Mouse (Mus musculus): Measurements from ENCODE around the gene Abl1. TPM values are rescaled to one million over a fixed set of nuclear protein-coding genes. Genes with fewer than 3 reads are reported as not detected.
A peak's percentile ranks its signal among the peaks of the same experiment; 100 is the strongest.

Abl1 gene
- total RNA-seq, 2 experiments from 2014 or later: 39.2 to 51.8 TPM

- DNase-seq: no peak
Measured at GRCm38 (mm10) chr2:31745741-31746243, 57.6 kb downstream of the Abl1 start.

- DNase-seq: no peak
Measured at GRCm38 (mm10) chr2:31746835-31747234, 58.7 kb downstream of the Abl1 start.

DNA sequence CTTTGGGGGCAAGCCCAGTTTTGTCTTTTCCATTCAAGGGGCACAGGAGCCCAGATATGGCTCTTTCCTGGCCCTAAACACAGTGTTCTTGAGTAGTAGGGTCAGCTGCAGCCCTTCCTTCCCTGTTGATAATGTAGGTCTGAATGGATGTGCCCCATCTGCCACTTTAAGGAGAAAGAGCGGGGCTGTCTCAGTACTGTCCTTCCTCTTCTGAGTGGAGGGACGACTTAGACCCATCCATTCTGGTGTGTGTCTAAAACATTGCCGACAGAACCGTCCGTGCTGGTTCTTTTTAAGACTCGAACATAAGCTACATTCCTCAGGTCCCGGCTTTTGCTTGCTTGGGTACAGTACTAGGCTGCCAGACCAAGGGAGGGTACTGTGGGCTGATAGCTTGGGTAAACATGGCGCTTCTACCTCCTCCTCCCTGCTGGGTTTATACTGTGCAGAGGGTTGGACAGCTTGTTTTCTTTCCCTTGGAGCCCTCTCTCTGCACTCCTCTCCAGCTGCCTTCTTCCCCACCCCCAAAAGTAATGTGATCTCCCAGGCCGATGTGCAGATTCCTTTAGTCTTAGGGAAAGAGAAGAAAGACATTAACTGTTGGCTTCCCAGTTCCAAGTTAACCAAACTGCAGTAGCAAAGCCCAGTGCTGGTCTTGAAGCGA lies 61.0 kb downstream of the Abl1 start:
- DNase-seq: peak; percentile 35

GRCm38 (mm10) chr2:31750133-31750532 lies 62.0 kb downstream of the Abl1 start:
- DNase-seq: no peak

DNA sequence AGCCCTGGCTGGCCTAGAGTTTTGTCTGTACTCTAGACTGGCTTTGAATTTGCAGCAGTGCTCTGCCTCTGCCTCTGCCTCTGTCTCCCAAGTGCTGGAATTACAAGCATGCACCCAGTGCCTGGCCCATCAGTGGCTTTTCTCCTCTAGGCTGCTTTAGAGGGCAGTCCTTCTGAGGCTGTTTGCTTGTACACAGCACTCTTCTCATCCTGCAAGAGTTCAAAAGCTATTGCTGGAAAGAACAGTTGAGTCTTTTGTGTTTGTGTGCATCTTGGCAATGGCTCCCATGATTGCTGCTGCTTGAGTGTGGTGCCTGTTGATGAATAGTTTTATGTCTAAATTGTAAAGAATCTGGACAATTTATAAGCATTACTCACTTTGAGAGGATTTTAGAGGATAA lies 69.3 kb downstream of the Abl1 start:
- no peak for DNase-seq

- DNase-seq: no peak
Measured at GRCm38 (mm10) chr2:31758966-31759365, 70.8 kb downstream of the Abl1 start.

- DNase-seq: peak; percentile 89
Measured at GRCm38 (mm10) chr2:31759751-31760460, 71.7 kb downstream of the Abl1 start.

DNA sequence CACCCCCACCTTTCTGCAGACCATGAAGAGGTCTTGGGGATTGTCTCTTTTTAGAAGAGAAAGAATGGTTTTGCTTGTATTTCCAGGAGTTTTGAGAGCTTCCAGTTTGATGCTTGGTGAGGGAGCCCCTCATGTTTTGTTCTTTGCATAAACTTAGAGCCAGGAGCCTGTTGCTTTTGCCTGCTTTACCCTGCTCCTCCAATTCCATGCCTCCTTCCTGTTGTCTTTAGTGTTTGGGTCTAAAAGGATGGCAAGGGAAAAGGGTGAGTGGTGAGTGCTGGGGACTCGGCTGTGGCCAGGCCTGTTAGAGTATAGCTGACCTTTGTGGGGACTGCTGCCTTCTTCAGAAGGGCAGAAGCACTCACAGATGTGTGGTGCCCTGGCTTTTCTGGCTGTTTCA lies 72.3 kb downstream of the Abl1 start:
- no peak for DNase-seq

DNA sequence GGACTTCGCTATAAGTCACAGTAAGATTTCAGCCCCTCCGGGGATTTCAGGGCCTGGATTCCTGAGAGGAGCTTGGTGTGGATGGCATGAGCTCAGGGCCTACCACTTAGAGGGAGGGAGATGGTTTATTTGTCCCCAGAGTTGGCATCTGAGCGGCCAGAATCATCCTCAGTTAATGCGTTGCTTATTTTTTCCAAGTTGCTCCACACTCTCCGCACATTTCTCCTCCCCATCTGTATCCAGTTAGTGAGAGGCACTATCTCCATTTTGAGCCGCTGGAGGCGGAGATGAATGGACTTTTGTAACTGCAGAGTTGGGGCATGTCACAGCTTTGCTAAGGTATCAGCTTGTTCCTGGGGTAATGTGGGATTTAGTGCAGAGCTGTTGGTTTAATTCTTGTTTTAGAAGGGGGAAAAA lies 72.9 kb downstream of the Abl1 start:
- no peak for DNase-seq

DNA sequence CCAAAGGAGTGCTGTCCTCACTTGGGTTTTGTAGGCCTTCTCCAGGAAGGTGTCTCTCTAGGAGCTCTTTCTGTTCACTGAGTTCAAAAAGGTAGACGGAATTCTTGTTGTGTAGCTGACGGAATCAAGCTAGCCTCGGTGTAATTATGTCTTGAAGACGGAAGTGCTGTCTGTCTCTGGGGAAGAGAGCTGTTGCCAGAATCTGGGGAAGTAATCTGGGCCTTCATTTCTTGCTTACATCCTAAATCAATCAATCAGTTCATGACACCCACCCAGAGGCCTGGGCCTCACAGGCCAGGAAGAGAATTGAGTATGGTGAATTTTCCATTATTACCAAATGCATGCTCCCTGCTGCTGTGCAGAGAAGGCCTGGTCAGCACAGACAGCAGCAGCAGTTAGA lies 73.4 kb downstream of the Abl1 start:
- DNase-seq: no peak

DNA sequence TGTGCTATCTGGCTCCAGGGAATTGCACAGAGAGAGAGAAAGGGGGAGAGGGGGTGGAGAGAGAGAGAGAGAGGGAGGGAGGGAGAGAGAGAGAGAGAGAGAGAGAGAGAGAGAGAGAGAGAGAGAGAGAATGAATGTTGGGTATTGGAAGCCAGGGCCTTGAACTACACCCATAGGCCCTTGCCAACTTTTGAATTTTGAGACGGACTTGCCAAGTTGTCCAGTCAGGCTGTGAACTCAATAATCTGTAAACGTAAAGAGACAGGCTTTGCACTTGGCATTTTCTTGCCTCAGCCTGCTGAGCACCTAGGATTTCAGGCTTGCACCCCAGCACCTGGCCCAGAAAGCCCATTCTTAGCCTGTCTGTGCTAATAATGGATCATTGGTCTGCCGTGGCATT lies 74.0 kb downstream of the Abl1 start:
- no peak for DNase-seq

- DNase-seq: no peak
Measured at GRCm38 (mm10) chr2:31762853-31763252, 74.7 kb downstream of the Abl1 start.

GRCm38 (mm10) chr2:31763271-31763670 lies 75.1 kb downstream of the Abl1 start:
- DNase-seq: no peak

- no peak for DNase-seq
Measured at GRCm38 (mm10) chr2:31767104-31767503, 78.9 kb downstream of the Abl1 start.

DNA sequence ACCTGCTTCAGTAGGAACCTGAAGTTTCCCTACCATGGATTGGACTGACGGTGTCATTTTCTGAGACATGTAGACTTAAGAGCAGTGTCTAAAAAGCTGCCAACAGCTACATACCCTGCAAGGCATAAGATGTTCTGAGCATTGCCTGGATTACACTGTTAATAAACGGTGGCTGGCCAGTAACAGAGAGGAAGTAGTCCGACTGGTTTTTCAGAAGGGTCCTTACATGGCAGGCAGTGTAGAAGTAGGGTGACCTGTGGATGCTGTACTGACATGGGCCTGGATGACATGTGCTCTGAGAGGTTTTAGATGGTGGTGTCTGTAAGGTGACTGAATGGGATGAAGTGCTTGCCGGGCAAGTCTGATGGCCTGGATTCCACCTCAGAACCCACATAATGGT lies 79.6 kb downstream of the Abl1 start:
- DNase-seq: no peak

DNA sequence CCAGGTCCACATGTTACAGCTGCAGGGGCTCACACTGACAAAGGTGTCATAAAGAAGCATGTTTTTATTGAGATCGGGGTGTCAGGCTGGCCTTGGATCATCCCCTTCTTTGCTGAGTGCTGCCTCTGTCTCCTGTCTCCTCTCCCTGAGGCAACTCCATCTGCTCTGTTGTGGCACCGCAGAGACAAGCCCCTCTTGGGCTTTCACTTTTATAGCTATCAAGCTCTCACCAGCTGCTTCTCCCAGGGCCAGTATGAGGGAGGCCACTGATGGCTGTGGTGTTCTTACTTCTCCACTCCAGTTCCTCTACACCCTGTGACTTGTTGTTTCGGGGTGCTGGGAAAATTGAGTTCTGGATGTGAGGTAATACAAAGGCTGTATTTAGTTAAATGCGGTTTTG lies 80.9 kb downstream of the Abl1 start:
- DNase-seq: no peak

GRCm38 (mm10) chr2:31769631-31770111 lies 81.5 kb downstream of the Abl1 start:
- peak; percentile 61 for DNase-seq

DNA sequence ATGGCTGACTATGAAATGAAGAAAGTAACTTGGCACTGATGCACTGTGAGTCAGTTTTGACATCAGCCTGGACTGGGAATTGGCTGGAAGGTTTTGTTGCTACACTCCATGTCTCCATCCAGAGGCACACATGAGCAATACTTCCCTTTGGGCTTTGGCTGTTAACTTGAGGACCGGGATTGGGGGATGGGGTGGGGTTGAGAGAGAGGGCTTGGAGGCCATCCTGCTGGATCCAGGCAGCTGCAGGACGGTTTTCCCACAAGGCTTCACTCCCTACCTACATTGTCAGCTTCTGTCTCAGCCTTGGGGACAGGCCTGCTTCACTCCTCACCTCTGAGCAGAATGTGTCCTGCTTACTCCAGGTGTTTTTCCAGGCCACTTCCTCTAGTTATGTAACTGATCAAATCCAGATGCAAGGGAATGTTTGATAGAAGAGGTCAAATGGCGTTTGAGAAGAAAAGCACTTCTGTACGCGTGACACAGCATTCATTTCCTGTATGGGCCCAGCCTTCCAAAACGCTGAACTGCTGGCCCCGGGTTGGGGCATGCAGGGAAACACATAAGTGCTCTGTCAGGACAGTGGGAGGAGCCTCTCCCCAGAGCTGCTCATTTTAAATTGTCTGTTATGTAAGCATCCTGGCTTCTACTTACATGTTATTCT lies 82.7 kb downstream of the Abl1 start:
- peak; percentile 59 for DNase-seq

DNA sequence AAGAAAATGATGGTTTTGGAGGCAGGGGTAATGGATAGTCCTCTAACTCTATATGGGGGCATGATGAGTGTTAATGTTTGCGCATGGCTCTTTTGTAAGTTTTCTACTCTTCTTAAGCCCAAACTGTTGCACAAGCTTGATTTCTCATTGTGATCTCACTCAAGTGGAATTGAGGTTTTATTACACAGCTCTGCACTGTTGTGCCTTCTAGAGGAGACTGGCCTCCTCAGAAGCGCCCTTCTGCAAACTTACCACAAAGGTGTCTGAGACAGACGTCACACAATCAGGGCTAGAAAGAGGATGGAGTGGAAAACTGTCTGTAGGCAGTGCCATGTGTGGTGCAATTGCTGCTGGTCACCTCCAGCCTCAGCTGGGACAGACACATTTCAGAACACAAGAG lies 88.3 kb downstream of the Abl1 start:
- no peak for DNase-seq

GRCm38 (mm10) chr2:31779258-31779657 lies 91.1 kb downstream of the Abl1 start:
- no peak for DNase-seq

GRCm38 (mm10) chr2:31782958-31783602 lies 94.9 kb downstream of the Abl1 start:
- DNase-seq: no peak

DNA sequence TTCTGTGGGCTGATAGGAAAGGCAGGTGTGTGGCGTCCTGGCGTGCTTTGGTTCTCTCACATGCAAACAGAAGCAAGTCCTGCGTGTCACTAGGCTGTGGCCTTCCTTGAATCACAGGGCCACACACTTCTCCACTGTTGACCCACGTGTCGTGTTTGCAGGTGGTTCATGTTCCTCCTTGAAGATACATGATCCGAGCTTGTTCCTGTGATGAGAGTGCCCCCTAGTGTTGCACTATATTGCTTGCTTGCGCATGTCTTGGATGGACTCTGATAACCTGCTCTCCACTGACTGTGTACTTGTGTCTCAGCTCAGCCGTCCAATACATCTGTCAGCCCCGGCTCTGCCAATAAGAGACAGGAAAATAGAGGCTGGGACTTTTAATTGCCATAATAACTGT lies 96.9 kb downstream of the Abl1 start:
- peak; percentile 67 for DNase-seq

- DNase-seq: peak; percentile 91
Measured at GRCm38 (mm10) chr2:31787029-31787428, 98.9 kb downstream of the Abl1 start.
